Mouse (Mus musculus): ENCODE measurements around the gene Svs3b.

DNA sequence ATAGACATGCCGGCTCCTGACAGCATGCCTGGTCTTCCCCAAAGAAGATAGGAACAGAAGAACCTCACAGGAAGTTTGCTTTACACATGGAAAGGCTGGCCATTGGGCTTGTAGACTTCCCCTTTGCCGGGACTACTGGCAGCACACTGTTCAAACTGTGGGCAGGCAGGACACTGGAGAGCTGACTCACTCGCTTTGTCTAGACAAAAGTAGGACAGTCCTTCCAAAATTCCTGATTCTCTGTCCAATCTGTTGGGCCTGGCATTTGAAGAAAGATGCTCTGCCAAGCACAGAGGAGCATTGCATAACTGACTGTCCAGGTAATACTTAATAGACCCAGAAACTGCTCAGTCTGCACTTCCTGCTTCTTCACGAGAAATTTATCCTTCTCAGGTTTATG is 49.8 kb downstream of the Svs3b start:
- TF ChIP-seq ZNF384 (IDR thresholded peaks at IDR 0.05; ENCODE audit: low read depth, low read length), result no peak
- TF ChIP-seq EP300 (IDR thresholded peaks at IDR 0.05; ENCODE audit: low read length), result no peak
- no peak for TF ChIP-seq HCFC1 (IDR thresholded peaks at IDR 0.05; ENCODE audit: low read depth, low read length)
- no peak for TF ChIP-seq CTCF (conservative IDR thresholded peaks at IDR 0.05 in 1 of 2, IDR thresholded peaks at IDR 0.05 in 1 of 2; ENCODE audit: low read depth in 2 of 2, low read length in 2 of 2)
- no peak for TF ChIP-seq POLR2A (IDR thresholded peaks at IDR 0.05; ENCODE audit: low read depth, low read length)
- no peak for TF ChIP-seq TCF12 (IDR thresholded peaks at IDR 0.05; ENCODE audit: low read depth, low read length)
- TF ChIP-seq UBTF (IDR thresholded peaks at IDR 0.05; ENCODE audit: low read depth, low read length), result no peak
- TF ChIP-seq JUND (conservative IDR thresholded peaks at IDR 0.05; ENCODE audit: low read depth, low read length), result no peak
- no peak for TF ChIP-seq GABPA (IDR thresholded peaks at IDR 0.05; ENCODE audit: insufficient replicate concordance, low read depth, low read length)

Measured in CH12.LX (cell line).